Mouse (Mus musculus) embryonic fibroblast, embryonic 13.5 days (primary cell): Measurements from ENCODE around the gene Galnt2.

Experiments used
- CTCF ChIP-seq: IDR thresholded peaks from 2 replicates; pipeline ENCODE4 v1.5.1; 2011; ENCODE audit warnings: mild to moderate bottlenecking, control low read depth, low read length, moderate library complexity, borderline replicate concordance; ENCODE audit not compliant: insufficient read depth
- POLR2A ChIP-seq: IDR thresholded peaks from 2 replicates; pipeline ENCODE4 v1.6.1; 2011; ENCODE audit warnings: low read depth, mild to moderate bottlenecking, control low read depth, low read length, moderate library complexity

- TF ChIP-seq POLR2A (no peak), CTCF (no peak)
These were observed 28.0 kb downstream of the Galnt2 start for GRCm38 (mm10) chr8:124259146-124259545.
